30 mouse cellular contexts compared by ENCODE assay signal in genomic region chr2:76702751-76703150, GRCm38 (mm10). TPM values are rescaled to one million over a fixed set of nuclear protein-coding genes. Genes with fewer than 3 reads are reported as not detected.
"Had no signal": no experiment of that assay in that cellular context is flagged by ENCODE, and none has a peak within 500 bp of the region (broad histone marks: within the 10 kb centered on the region; RNA-seq: fewer than 3 reads in every experiment).

No protein-coding gene starts in this region.

- H3K9ac ChIP-seq: heart, embryonic 12.5 days; heart, embryonic 15.5 days; hindbrain, embryonic 12.5 days; hindbrain, embryonic 14.5 days; intestine, embryonic 15.5 days; limb, embryonic 12.5 days; liver, embryonic 13.5 days had no signal

- H3K36me3 ChIP-seq: intestine, embryonic 15.5 days had no signal

- DNase-seq: kidney, adult 18-20 months; kidney, adult 8-10 months; kidney, postnatal 10 days; kidney, postnatal 25 days; kidney, postnatal 4 days; liver; liver, embryonic 13.5 days had no signal

- H3K4me3 ChIP-seq: gastrocnemius, adult 2 months; heart, embryonic 10.5 days; heart, embryonic 12.5 days; heart, embryonic 15.5 days; hindbrain, embryonic 10.5 days; hindbrain, embryonic 12.5 days; intestine, embryonic 15.5 days; layer of hippocampus, adult 2 months; left cerebral cortex, adult 2 months; limb, embryonic 10.5 days; limb, embryonic 12.5 days; liver, embryonic 13.5 days had no signal

- H3K27me3 ChIP-seq: heart, embryonic 12.5 days; heart, embryonic 15.5 days; hindbrain, embryonic 12.5 days; intestine, embryonic 15.5 days; limb, embryonic 12.5 days; liver, embryonic 13.5 days had no signal

- ATAC-seq: hindbrain, embryonic 16.5 days; inflammation-experienced regulatory T-cells, adult 6 months; intestine, embryonic 15.5 days; intestine, postnatal 0 days had no signal

- H3K9me3 ChIP-seq: heart, embryonic 10.5 days; heart, embryonic 12.5 days; heart, embryonic 15.5 days; hindbrain, embryonic 10.5 days; hindbrain, embryonic 12.5 days; intestine, embryonic 15.5 days; limb, embryonic 10.5 days; limb, embryonic 12.5 days; liver, embryonic 13.5 days had no signal

- H3K4me2 ChIP-seq: heart, embryonic 12.5 days; heart, embryonic 15.5 days; hindbrain, embryonic 12.5 days; hindbrain, embryonic 14.5 days; intestine, embryonic 15.5 days; limb, embryonic 12.5 days; liver, embryonic 11.5 days; liver, embryonic 13.5 days had no signal

- H3K4me1 ChIP-seq: heart, embryonic 12.5 days; heart, embryonic 15.5 days; hindbrain, embryonic 12.5 days; intestine, embryonic 15.5 days; limb, embryonic 12.5 days; liver, embryonic 13.5 days had no signal

- H3K27ac ChIP-seq: gastrocnemius, adult 2 months; heart, embryonic 10.5 days; heart, embryonic 15.5 days; hindbrain, embryonic 10.5 days; hindbrain, embryonic 12.5 days; hindbrain, embryonic 14.5 days; intestine, embryonic 15.5 days; layer of hippocampus, adult 2 months; left cerebral cortex, adult 2 months; limb, embryonic 10.5 days; limb, embryonic 12.5 days; liver, embryonic 13.5 days had no signal

RNA-seq across cellular contexts. Expression of gene Pjvk, which starts 54.5 kb away (rescaled TPM):
- total RNA-seq: gastrocnemius, adult 2 months; gastrocnemius, postnatal 10 days; gastrocnemius, postnatal 25 days; granulocyte monocyte progenitor cell, adult 5-6 weeks; heart, adult 8-10 months; heart, postnatal 25 days; layer of hippocampus, postnatal 25 days; left cerebral cortex, adult 2 months; left cerebral cortex, postnatal 14 days had no signal
- polyA plus RNA-seq: heart, embryonic 12.5 days; heart, embryonic 15.5 days; inflammation-experienced regulatory T-cells, adult 6 months; liver, embryonic 11.5 days; liver, embryonic 13.5 days had no signal
